Mouse (Mus musculus) liver, embryonic 14.5 days (tissue): ENCODE results near the gene Serpine2.
A peak's percentile ranks its signal among the peaks of the same experiment; 100 is the strongest.

Experiments
- CTCF ChIP-seq: IDR thresholded peaks from 2 replicates; pipeline ENCODE4 v1.5.1; 2016; ENCODE audit warnings: antibody characterized with exemption, low read depth, control low read depth
- EP300 ChIP-seq: IDR thresholded peaks from 2 replicates; pipeline ENCODE4 v1.6.1; 2016; ENCODE audit warnings: antibody characterized with exemption, low read depth

DNA sequence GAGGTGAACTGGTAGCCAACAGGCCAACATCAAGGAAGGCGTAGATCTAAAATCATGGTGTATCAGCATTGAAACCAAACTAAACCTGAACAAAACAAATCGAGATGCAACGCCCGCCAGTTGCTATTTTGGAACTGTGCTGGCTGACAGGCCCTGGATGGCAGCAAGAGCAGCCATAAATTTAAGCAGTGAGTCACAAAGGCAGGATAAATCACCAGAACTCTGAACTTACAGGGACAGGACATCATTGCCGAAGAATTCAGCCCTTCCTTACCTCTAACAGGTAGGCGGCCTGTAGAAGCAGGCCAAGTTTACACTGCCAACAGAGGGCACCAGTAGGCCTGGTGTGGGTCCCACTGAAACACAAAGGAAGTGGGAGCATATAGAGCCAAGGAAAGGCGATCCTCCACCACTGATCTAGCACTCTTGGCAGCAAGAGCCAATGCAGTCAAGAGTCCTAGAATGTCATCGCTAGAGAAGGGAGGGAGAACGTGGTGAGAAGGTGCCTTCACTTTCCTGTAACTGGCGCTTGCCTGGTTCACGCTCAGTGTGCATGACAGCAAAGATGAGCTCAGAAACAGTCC is 41.6 kb downstream of the Serpine2 start:
- no peak for TF ChIP-seq EP300
- 0 out of 2 replicates have a peak, but pooled peaks have one; percentile 14 for TF ChIP-seq CTCF
